Mouse (Mus musculus): Measurements from ENCODE around the gene Arhgef12. TPM values are rescaled to one million over a fixed set of nuclear protein-coding genes. Genes with fewer than 3 reads are reported as not detected.
"Not testable (repeated sequence)": the region's sequence is repeated elsewhere in the genome, so short reads cannot be mapped to it uniquely, and the experiment has no call there.

Gene Arhgef12
- polyA plus RNA-seq, 1 experiment from 2014 or later, result 8.4 TPM

DNA sequence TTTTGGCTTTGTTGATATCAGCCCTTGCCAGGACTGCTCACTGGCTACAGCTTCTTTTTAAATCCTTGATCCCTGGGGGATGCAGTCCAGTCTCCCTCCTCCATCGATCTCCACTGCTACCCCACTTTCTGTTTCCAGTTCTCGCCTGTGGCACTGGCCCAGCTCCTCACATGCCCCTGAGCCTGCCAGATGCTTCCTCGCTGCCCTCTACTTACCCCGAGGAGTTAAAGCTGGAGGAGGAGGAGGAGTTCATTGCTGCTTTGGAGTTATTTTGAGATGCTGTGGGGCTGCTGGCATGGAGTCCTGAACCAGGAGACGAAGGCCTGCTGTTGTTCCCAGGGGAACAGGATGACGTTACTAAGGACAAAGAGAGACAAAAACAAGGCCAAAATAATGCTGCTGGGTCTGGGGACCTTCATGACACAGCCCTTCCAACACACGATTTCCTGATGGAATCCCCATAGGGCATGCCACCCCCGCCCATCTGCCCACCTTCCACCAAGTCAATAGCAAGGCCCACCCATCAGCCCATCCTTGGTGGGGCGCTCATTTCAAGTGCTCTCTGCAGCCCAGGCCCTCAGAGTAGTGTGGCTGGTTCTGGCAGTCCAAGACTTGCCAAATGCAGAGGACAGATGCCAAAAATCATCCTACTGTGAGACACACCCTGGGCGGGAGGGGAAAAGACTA, 20.2 kb upstream of the Arhgef12 start:
- Histone ChIP-seq H3K27ac (no peak overlapping the region), H3K9ac (no peak overlapping the region), H3K27me3 (replicated peaks) (peaks cover 50% of the 10 kb centered on the region), H3K9me3 (replicated peaks) (no peaks in the 10 kb centered on the region), H3K4me2 (no peak overlapping the region), H3K4me3 (no peak overlapping the region), H3K36me3 (no peaks in the 10 kb centered on the region), H3K4me1 (peaks cover 13% of the 10 kb centered on the region)
- 58% methylated on average over 10 of the region's 10 CpGs for WGBS (ENCODE audit: insufficient replicate concordance)
- no peak for ATAC-seq

DNA sequence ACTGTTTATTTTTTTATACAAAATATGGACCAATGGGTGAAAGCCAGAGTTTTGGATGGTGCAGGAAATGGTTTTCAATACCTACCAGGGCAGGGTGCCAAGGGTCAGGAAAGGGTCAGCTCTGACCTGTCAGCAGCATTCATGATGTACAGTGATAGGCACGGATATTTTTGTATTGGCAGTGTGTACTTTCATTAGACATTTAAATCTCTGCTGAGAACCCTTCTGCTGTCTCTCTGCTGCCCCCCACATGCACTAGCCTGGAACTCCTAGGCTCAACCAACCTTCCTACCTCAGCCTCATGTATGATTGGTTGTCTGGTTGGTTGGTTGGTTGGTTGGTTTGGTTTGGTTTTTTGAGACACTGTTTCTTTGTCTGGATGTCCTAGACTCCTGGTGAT, 15.3 kb upstream of the Arhgef12 start:
- no peaks in the 10 kb centered on the region for H3K36me3 ChIP-seq
- H3K27me3 ChIP-seq (replicated peaks), result peaks cover 58% of the 10 kb centered on the region
- 24% methylated on average over 1 of the region's 1 CpGs for WGBS (ENCODE audit: insufficient replicate concordance)

DNA sequence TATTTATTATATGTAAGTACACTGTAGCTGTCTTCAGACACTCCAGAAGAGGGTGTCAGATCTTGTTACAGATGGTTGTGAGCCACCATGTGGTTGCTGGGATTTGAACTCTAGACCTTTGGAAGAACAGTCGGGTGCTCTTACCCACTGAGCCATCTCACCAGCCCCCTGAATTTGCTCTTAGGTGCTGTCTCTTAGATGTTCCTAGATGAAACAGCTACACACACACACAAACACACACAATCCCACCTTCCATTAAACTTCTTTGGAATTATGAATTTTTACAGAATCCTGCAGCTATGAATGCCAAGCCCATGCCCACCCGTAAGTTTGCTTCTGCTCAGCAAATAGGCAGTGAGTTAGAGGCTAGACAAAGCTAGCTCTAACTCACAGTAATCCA, 14.9 kb upstream of the Arhgef12 start:
- H3K27ac ChIP-seq; H3K36me3 ChIP-seq; ATAC-seq; H3K4me2 ChIP-seq; H3K4me3 ChIP-seq; H3K4me1 ChIP-seq; H3K9ac ChIP-seq; H3K9me3 ChIP-seq (replicated peaks): not testable (repeated sequence)
- 69% methylated on average over 2 of the region's 2 CpGs for WGBS (ENCODE audit: insufficient replicate concordance)
- peaks cover 58% of the 10 kb centered on the region for H3K27me3 ChIP-seq (replicated peaks)

More for the DNA sequence above, 15.3 kb upstream of the Arhgef12 start:
- Histone ChIP-seq H3K9ac (no peak overlapping the region), H3K4me2 (no peak overlapping the region), H3K4me1 (peaks cover 3% of the 10 kb centered on the region; the same call in 1 of the 2 replicates), H3K4me3 (no peak overlapping the region), H3K9me3 (replicated peaks) (no peaks in the 10 kb centered on the region), H3K27ac (no peak overlapping the region)
- ATAC-seq, result no peak

- WGBS (ENCODE audit: insufficient replicate concordance), result 68% methylated on average over 6 of the region's 6 CpGs
- Histone ChIP-seq H3K4me1 (peaks cover 31% of the 10 kb centered on the region), H3K27me3 (replicated peaks) (peaks cover 84% of the 10 kb centered on the region), H3K4me2 (peak overlapping the region; percentile 89), H3K4me3 (peak overlapping the region; percentile 64; the same call in 1 of the 2 replicates), H3K27ac (no peak overlapping the region), H3K36me3 (no peaks in the 10 kb centered on the region), H3K9ac (0 out of 2 replicates have a peak overlapping the region, but pooled peaks have one; percentile 71), H3K9me3 (replicated peaks) (no peaks in the 10 kb centered on the region)
- no peak for ATAC-seq
Observed at GRCm38 (mm10) chr9:43116997-43117336, 9.9 kb upstream of the Arhgef12 start.

- peak; percentile 98 for ATAC-seq
- no peaks in the 10 kb centered on the region for H3K36me3 ChIP-seq
- no peaks in the 10 kb centered on the region for H3K9me3 ChIP-seq (replicated peaks)
- WGBS (ENCODE audit: insufficient replicate concordance), result 6% methylated on average over 55 of the region's 55 CpGs
- peak within 1 kb of the TSS; percentile 64 for H3K4me3 ChIP-seq
- H3K27ac ChIP-seq, result peak within 1 kb of the TSS; percentile 82
- peak within 1 kb of the TSS; percentile 71 for H3K9ac ChIP-seq
- peak within 1 kb of the TSS; percentile 89 for H3K4me2 ChIP-seq
- H3K27me3 ChIP-seq (replicated peaks), result peaks cover 88% of the 10 kb centered on the region
- H3K4me1 ChIP-seq, result peaks cover 31% of the 10 kb centered on the region
Observed at GRCm38 (mm10) chr9:43116134-43116996, 9.3 kb upstream of the Arhgef12 start, which contains the start of gene Tmem136. Tmem136 (minus strand) TSS chr9:43116570.

DNA sequence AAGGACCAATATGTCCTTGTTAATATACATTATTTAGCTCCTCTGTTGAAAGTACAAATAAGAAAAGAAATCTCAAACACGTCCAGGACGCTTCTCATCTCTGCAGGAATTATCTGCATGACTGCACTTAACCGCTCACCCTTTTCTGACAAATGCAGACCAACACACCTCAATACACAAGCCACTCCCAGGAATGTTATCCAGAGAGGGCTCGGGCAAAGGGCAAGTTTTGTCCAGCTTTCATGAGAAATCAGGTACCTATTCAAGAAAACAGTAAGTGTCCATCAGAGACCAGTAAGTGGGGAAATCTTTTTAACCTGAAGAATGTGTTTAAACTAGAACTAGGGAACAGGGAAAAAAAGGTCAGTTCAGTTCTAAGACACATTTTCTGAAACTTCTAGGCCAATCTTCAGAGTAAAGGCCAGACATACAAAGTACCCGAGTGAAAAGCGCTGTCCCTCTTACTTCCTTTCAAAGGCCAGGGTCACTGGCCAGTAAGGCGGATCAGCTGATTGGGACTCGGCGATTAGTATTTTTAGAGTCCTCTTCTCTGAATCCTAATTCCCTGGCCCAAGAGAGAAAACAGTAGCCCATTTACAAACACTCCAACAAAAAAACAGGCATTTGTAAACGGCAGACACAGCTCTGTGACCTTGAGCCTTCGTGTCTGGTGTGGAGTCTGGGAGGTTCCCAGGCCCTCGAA, 8.5 kb upstream of the Arhgef12 start:
- Histone ChIP-seq H3K4me2 (peak overlapping the region; percentile 89), H3K4me1 (peaks cover 31% of the 10 kb centered on the region), H3K9me3 (replicated peaks) (no peaks in the 10 kb centered on the region), H3K36me3 (no peaks in the 10 kb centered on the region), H3K27me3 (replicated peaks) (peaks cover 89% of the 10 kb centered on the region), H3K27ac (peak overlapping the region; percentile 74), H3K4me3 (peak overlapping the region; percentile 64), H3K9ac (peak overlapping the region; percentile 71)
- no peak for ATAC-seq
- WGBS (ENCODE audit: insufficient replicate concordance), result 28% methylated on average over 12 of the region's 12 CpGs

DNA sequence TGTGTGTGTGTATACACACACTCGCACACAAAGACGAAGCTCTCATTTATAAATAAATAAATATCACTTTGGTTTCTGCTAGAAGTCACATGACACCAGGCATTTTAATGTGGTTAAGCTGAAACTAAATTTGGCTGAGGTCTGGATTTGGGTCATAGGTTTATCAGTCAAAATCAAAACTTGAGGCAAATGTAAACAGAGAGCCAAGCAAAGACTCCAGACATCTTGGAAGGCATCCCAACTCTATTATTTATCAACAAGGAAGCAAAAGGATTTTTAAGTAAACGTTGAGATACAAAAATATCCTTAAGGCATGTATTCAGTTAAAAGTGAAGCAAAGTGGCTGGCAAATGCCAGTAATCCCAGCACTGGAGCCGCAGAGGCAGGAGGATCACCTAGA, 7.8 kb upstream of the Arhgef12 start:
- no peaks in the 10 kb centered on the region for H3K9me3 ChIP-seq (replicated peaks)
- WGBS (ENCODE audit: insufficient replicate concordance), result 74% methylated on average over 4 of the region's 4 CpGs
- H3K4me1 ChIP-seq, result peaks cover 31% of the 10 kb centered on the region
- no peaks in the 10 kb centered on the region for H3K36me3 ChIP-seq
- ATAC-seq, result no peak
- no peak overlapping the region for H3K27ac ChIP-seq
- H3K4me3 ChIP-seq, result no peak overlapping the region
- no peak overlapping the region for H3K9ac ChIP-seq
- no peak overlapping the region for H3K4me2 ChIP-seq
- peaks cover 90% of the 10 kb centered on the region for H3K27me3 ChIP-seq (replicated peaks)

- H3K4me1 ChIP-seq, result peaks cover 18% of the 10 kb centered on the region
- no peak overlapping the region for H3K9ac ChIP-seq
- peaks cover 95% of the 10 kb centered on the region for H3K27me3 ChIP-seq (replicated peaks)
- no peak for ATAC-seq
- H3K9me3 ChIP-seq (replicated peaks), result no peaks in the 10 kb centered on the region
- no peaks in the 10 kb centered on the region for H3K36me3 ChIP-seq
- no peak overlapping the region for H3K4me2 ChIP-seq
- H3K27ac ChIP-seq, result no peak overlapping the region
- WGBS (ENCODE audit: insufficient replicate concordance), result 65% methylated on average over 8 of the region's 8 CpGs
- H3K4me3 ChIP-seq, result no peak overlapping the region
Observed at GRCm38 (mm10) chr9:43110286-43110980, 3.4 kb upstream of the Arhgef12 start.

DNA sequence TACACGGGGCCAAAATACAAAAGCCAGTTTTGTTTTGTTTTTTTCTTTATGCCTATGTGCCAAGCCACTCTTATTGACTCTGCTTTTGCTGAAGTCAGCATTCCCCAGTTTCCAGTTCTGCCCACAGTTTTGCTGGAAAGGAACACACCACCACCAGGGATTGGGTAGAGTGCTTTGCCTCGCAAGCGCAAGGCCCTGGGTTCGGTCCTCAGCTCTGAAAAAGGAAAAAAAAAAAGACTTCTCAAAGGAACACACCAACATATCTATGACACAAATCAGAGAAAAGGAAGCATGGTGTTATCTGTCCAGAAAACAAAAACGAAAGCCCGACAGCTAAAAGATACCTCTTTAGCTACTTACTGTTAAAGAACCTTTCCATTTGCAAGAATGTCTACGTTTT, 2.1 kb upstream of the Arhgef12 start:
- H3K27me3 ChIP-seq (replicated peaks), result peaks cover 82% of the 10 kb centered on the region

DNA sequence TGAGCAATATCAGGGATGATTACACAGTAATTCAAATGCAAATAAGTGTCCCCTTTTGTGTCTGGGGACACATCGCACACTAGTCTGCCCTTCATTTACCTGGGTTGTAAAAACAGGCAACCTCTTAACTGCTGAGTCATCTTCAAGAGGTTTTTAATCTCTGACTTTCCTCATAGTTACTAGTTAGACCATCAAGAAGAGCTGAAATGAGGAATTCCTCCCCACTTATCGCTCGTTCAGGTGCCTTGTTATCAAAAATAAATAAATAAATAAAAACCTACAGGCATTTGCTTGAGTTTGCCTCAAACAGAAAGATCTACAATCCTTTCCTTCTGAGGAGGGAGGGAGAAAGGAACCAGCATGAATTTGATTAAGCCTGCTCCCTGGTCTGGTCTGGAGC, 1.7 kb upstream of the Arhgef12 start:
- no peaks in the 10 kb centered on the region for H3K36me3 ChIP-seq
- ATAC-seq, result no peak
- no peak overlapping the region for H3K4me3 ChIP-seq
- peaks cover 78% of the 10 kb centered on the region for H3K27me3 ChIP-seq (replicated peaks)
- WGBS (ENCODE audit: insufficient replicate concordance), result 62% methylated on average over 3 of the region's 3 CpGs
- H3K9me3 ChIP-seq (replicated peaks), result no peaks in the 10 kb centered on the region
- H3K27ac ChIP-seq, result no peak overlapping the region
- peaks cover 18% of the 10 kb centered on the region for H3K4me1 ChIP-seq
- no peak overlapping the region for H3K9ac ChIP-seq
- no peak overlapping the region for H3K4me2 ChIP-seq

More for the DNA sequence above, 2.1 kb upstream of the Arhgef12 start:
- Histone ChIP-seq H3K4me2 (no peak overlapping the region), H3K4me3 (no peak overlapping the region), H3K36me3 (no peaks in the 10 kb centered on the region), H3K27ac (no peak overlapping the region), H3K9me3 (replicated peaks) (no peaks in the 10 kb centered on the region), H3K9ac (no peak overlapping the region), H3K4me1 (peaks cover 14% of the 10 kb centered on the region)
- 68% methylated on average over 7 of the region's 7 CpGs for WGBS (ENCODE audit: insufficient replicate concordance)
- ATAC-seq, result no peak

DNA sequence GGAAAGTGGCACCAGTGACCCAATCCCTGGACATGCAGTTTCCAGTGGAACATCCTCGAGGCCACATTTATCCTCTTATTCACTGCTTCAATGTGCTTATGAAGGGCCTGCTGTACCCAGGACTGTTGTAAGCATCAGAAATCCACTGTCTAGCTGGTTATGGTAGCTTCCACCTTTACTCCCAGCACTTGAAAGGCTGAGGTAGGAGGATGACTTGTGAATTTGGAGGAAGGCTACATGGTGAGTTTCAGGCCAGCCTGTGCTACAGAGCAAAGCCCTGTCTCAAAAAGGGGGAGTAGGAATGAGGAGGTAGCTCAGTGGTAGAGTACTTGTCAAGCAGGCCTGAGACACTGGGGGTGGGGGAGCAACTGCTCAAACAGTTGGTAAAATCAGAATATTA, 1.0 kb upstream of the Arhgef12 start:
- Histone ChIP-seq H3K9ac (no peak overlapping the region), H3K9me3 (replicated peaks) (no peaks in the 10 kb centered on the region), H3K27ac (no peak overlapping the region), H3K27me3 (replicated peaks) (peaks cover 73% of the 10 kb centered on the region), H3K4me1 (peaks cover 25% of the 10 kb centered on the region), H3K4me3 (no peak overlapping the region), H3K4me2 (no peak overlapping the region), H3K36me3 (no peaks in the 10 kb centered on the region)
- no peak for ATAC-seq
- 68% methylated on average over 1 of the region's 1 CpGs for WGBS (ENCODE audit: insufficient replicate concordance)

Data from liver, embryonic 12.5 days (tissue).